Mouse (Mus musculus): ENCODE data around the gene Adam8. TPM values are rescaled to one million over a fixed set of nuclear protein-coding genes. Genes with fewer than 3 reads are reported as not detected.
A peak's percentile ranks its signal among the peaks of the same experiment; 100 is the strongest.

Gene Adam8
- polyA plus RNA-seq, 1 experiment from 2014 or later, result 0.61 TPM

DNA sequence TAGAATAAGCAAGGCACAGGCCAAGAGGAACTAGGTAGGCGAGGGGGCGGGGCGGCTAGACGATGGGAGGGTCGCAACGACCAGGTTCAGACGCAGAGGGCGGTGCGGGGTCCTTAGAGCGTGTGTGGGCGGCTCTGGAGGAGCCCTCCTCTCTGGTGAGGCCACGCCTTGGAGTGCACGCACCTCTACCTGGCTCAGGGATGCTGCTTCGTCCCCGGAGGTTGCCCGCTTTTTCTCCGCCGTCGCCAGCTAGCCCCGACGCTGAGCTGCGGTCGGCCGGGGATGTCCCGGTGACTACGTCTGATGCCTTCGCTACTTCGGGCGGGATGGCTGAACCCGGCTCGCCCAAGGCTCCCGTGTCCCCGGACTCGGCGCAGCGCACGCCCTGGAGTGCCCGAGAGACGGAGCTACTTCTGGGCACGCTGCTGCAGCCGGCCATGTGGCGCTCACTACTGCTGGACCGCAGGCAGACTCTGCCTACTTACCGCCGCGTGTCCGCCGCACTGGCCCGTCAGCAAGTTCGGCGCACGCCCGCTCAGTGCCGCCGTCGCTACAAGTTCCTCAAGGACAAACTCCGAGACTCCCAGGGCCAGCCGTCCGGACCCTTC lies 48.6 kb downstream of the Adam8 start, which contains the start of gene Utf1:
Utf1 (plus strand) TSS at position 116 of the 608 bp plus-strand sequence.
- WGBS (ENCODE audit: insufficient replicate concordance), result 2% methylated on average over 59 of the region's 59 CpGs

DNA sequence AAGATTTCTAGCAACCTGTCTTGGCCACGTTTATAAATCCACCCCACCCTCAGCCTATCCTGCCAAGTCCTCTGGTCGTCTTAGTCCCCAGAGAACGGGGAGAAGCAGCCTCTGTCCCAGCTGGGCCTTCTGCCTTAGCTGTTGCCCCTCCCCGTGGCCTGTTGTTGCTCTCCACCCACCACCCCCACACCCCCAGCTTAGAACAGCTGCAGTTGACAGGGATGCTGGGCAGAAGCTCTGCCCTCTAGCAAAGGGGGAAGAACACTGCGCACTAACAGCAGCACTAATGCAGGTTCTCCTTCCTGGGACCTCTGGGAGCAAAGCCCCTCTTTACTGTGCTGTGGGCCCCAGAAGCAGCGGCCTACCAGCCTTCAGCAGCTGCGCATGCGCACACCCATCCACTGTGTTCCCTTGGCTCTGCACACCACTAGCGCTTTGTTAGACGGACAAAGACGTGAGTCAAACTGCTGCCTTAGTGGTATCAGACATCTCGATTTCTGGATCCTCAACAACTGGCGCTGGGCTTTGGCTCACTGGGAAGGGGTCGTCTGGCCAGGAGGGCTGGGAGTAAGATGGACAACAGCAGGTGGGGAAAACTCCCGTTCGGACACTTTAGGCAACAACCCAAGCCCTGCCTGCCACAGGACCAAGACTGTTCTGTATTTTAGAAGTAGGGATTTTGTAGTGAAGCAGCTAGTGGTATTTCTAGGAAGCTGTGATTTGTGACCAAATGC lies 51.7 kb downstream of the Adam8 start:
- Histone ChIP-seq H3K4me3 (no peak overlapping the region), H3K9ac (no peak overlapping the region), H3K4me2 (no peak overlapping the region), H3K27me3 (replicated peaks) (peaks cover 79% of the 10 kb centered on the region), H3K36me3 (no peaks in the 10 kb centered on the region), H3K4me1 (peaks cover 8% of the 10 kb centered on the region), H3K9me3 (replicated peaks) (no peaks in the 10 kb centered on the region), H3K27ac (no peak overlapping the region)
- WGBS (ENCODE audit: insufficient replicate concordance), result 52% methylated on average over 16 of the region's 16 CpGs
- ATAC-seq, result no peak

More for the DNA sequence above, 48.6 kb downstream of the Adam8 start, which contains the start of gene Utf1:
- Histone ChIP-seq H3K4me3 (peak within 1 kb of the TSS; percentile 32), H3K36me3 (no peaks in the 10 kb centered on the region), H3K4me1 (peaks cover 8% of the 10 kb centered on the region), H3K9ac (no peak within 1 kb of the TSS), H3K4me2 (peak within 1 kb of the TSS; percentile 48), H3K27ac (no peak within 1 kb of the TSS), H3K27me3 (replicated peaks) (peaks cover 85% of the 10 kb centered on the region), H3K9me3 (replicated peaks) (no peaks in the 10 kb centered on the region)
- no peak for ATAC-seq

DNA sequence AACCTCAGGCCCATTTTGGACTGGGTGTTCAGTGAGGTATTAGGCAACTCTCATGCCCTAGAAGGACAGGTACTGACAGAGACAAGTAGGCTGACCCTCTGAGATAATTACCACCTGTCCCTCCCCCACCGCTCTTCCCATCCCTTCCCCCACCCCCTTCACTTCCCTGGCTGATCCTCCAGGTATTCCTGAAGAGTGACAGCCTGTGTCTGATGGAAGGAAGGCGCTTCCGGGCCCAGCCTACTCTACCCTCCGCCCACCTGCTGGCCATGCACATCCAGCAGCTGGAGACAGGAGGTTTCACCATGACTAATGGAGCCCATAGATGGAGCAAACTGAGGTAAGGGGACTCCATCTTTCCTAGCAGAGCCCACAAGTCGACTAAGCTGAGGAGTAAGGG lies 54.6 kb downstream of the Adam8 start:
- no peaks in the 10 kb centered on the region for H3K4me1 ChIP-seq
- H3K9ac ChIP-seq, result no peak overlapping the region
- H3K27ac ChIP-seq, result no peak overlapping the region
- no peak overlapping the region for H3K4me3 ChIP-seq
- H3K4me2 ChIP-seq, result no peak overlapping the region
- 39% methylated on average over 5 of the region's 5 CpGs for WGBS (ENCODE audit: insufficient replicate concordance)
- peaks cover 51% of the 10 kb centered on the region for H3K27me3 ChIP-seq (replicated peaks)
- H3K9me3 ChIP-seq (replicated peaks), result no peaks in the 10 kb centered on the region
- ATAC-seq, result no peak
- no peaks in the 10 kb centered on the region for H3K36me3 ChIP-seq

DNA sequence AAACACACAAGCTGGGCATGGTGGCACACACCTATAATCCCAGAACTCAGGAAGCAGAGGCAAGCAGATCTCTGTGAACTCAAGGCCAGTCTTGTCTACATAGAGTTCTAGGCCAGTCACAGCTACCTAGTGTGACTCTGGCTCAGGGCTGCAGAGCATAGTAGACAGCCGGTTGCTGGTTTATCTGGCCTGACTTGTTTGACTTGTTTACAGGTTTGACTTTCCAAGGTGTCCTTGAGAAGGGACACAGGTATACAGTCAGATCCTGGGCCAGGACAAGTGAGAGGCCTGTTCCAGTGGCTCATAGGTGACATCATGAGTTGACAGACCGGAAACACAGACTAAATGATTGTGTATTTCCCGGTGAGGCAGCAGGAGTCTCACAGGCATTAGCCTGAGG lies 55.2 kb downstream of the Adam8 start:
- Histone ChIP-seq H3K36me3 (no peaks in the 10 kb centered on the region), H3K27ac (no peak overlapping the region), H3K4me3 (no peak overlapping the region), H3K9ac (no peak overlapping the region), H3K4me1 (no peaks in the 10 kb centered on the region), H3K4me2 (no peak overlapping the region), H3K9me3 (replicated peaks) (no peaks in the 10 kb centered on the region), H3K27me3 (replicated peaks) (peaks cover 46% of the 10 kb centered on the region)
- ATAC-seq, result no peak
- 65% methylated on average over 3 of the region's 3 CpGs for WGBS (ENCODE audit: insufficient replicate concordance)

DNA sequence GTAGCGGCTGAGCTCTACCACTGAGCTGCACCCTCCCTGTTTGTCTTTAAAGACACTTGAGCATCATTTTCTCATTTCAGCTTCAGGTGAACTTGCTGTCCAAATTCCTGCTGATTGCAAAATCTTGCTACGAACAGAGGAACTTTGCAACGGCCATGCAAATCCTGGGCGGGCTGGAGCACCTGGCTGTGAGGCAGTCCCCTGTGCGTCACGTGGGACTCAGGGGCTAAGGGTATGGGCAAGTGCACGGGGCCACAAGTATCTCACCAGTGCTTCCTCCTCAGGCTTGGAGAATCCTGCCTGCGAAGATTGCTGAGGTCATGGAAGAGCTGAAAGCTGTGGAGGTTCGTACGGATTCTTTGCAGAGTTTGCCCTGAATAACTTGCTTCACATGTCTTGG lies 55.7 kb downstream of the Adam8 start:
- ATAC-seq, result no peak
- Histone ChIP-seq H3K4me1 (no peaks in the 10 kb centered on the region), H3K27ac (no peak overlapping the region), H3K9ac (no peak overlapping the region), H3K4me3 (no peak overlapping the region), H3K9me3 (replicated peaks) (no peaks in the 10 kb centered on the region), H3K4me2 (no peak overlapping the region), H3K36me3 (no peaks in the 10 kb centered on the region), H3K27me3 (replicated peaks) (peaks cover 46% of the 10 kb centered on the region)
- 71% methylated on average over 10 of the region's 10 CpGs for WGBS (ENCODE audit: insufficient replicate concordance)

DNA sequence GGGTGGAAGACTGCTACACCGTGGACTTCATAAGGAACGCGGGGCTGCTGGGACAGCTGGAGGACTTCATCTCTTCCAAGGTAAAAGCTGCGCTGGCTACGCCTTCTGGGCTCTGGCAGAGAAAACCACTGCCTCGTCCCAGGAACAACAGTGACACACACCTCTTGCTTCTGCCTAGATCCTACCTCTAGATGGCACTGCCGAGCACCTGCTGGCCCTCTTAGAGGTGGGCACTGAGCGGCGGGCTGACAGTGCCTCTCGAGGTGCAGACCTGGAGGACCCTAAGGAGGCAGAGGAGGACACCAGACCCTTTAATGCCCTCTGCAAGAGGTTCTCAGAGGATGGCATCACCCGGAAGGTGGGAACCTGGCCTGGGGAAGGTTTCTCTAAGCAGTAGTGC lies 61.6 kb downstream of the Adam8 start:
- WGBS (ENCODE audit: insufficient replicate concordance), result 16% methylated on average over 11 of the region's 11 CpGs
- Histone ChIP-seq H3K27ac (no peak overlapping the region), H3K9me3 (replicated peaks) (no peaks in the 10 kb centered on the region), H3K36me3 (no peaks in the 10 kb centered on the region), H3K4me2 (no peak overlapping the region), H3K4me1 (no peaks in the 10 kb centered on the region), H3K4me3 (no peak overlapping the region), H3K9ac (no peak overlapping the region), H3K27me3 (replicated peaks) (peaks cover 16% of the 10 kb centered on the region)
- 0 out of 2 replicates have a peak, but pooled peaks have one; percentile 35 for ATAC-seq

MicroRNA genes within 50 kb of the gene (microRNA counts, 519-probe panel; counts per million panel counts)
- microRNA mmu-miR-202-3p, result 582 counts per million, percentile 70 among the panel's probes with 10 or more counts
- microRNA mmu-miR-202-5p, result 582 counts per million, percentile 70 among the panel's probes with 10 or more counts

Small RNA genes within 50 kb of the gene (microRNA-seq; reads per million reads assigned to microRNA genes)
- gene Mir202, result not detected
- not detected for gene Mir7062
- not detected for gene mmu-mir-7686

Other genes with a start within 250 kb of the Adam8 start
- gene Adgra1, start 158.4 kb downstream of the Adam8 start, polyA plus RNA-seq (2016; fragmentation: Nextera tagmentation; extraction: Ambion mirVana), result 0.20 and 0.28 TPM in 2 replicates
- 0.05 TPM in 1 of 2 replicates, not detected in the other for gene Kndc1, start 97.9 kb downstream of the Adam8 start, polyA plus RNA-seq (2016; fragmentation: Nextera tagmentation; extraction: Ambion mirVana)
- not detected in 2 replicates for gene Utf1, start 48.8 kb downstream of the Adam8 start, polyA plus RNA-seq (2016; fragmentation: Nextera tagmentation; extraction: Ambion mirVana)
- not detected in 2 replicates for gene 6430531B16Rik, start 13.8 kb downstream of the Adam8 start, polyA plus RNA-seq (2016; fragmentation: Nextera tagmentation; extraction: Ambion mirVana)
- 28.7 and 29.6 TPM in 2 replicates for gene Zfp511, start 43.8 kb upstream of the Adam8 start, polyA plus RNA-seq (2016; fragmentation: Nextera tagmentation; extraction: Ambion mirVana)
- 36.6 and 38.3 TPM in 2 replicates for gene Tubgcp2, start 44.1 kb upstream of the Adam8 start, polyA plus RNA-seq (2016; fragmentation: Nextera tagmentation; extraction: Ambion mirVana)
- not detected in 2 replicates for gene Msx3, start 56.5 kb upstream of the Adam8 start, polyA plus RNA-seq (2016; fragmentation: Nextera tagmentation; extraction: Ambion mirVana)
- gene Caly, start 90.0 kb upstream of the Adam8 start, polyA plus RNA-seq (2016; fragmentation: Nextera tagmentation; extraction: Ambion mirVana), result 0.33 and 0.38 TPM in 2 replicates
- gene Prap1, start 100.8 kb upstream of the Adam8 start, polyA plus RNA-seq (2016; fragmentation: Nextera tagmentation; extraction: Ambion mirVana), result not detected in 2 replicates
- 7.4 and 7.6 TPM in 2 replicates for gene Fuom, start 109.9 kb upstream of the Adam8 start, polyA plus RNA-seq (2016; fragmentation: Nextera tagmentation; extraction: Ambion mirVana)
- gene Paox, start 123.2 kb upstream of the Adam8 start, polyA plus RNA-seq (2016; fragmentation: Nextera tagmentation; extraction: Ambion mirVana), result 11.0 and 11.5 TPM in 2 replicates
- 78.4 and 78.7 TPM in 2 replicates for gene Echs1, start 123.9 kb upstream of the Adam8 start, polyA plus RNA-seq (2016; fragmentation: Nextera tagmentation; extraction: Ambion mirVana)
- 25.4 and 25.6 TPM in 2 replicates for gene Mtg1, start 145.0 kb upstream of the Adam8 start, polyA plus RNA-seq (2016; fragmentation: Nextera tagmentation; extraction: Ambion mirVana)
- 0.04 TPM in 1 of 2 replicates, not detected in the other for gene Sprn, start 162.3 kb upstream of the Adam8 start, polyA plus RNA-seq (2016; fragmentation: Nextera tagmentation; extraction: Ambion mirVana)
- gene Olfr522, start 172.2 kb upstream of the Adam8 start, polyA plus RNA-seq (2016; fragmentation: Nextera tagmentation; extraction: Ambion mirVana), result not detected in 2 replicates
- gene Olfr523, start 180.7 kb upstream of the Adam8 start, polyA plus RNA-seq (2016; fragmentation: Nextera tagmentation; extraction: Ambion mirVana), result not detected in 2 replicates
- not detected in 2 replicates for gene Olfr524, start 213.4 kb upstream of the Adam8 start, polyA plus RNA-seq (2016; fragmentation: Nextera tagmentation; extraction: Ambion mirVana)
- 0.08 TPM in 1 of 2 replicates, not detected in the other for gene Cd163l1, start 225.7 kb upstream of the Adam8 start, polyA plus RNA-seq (2016; fragmentation: Nextera tagmentation; extraction: Ambion mirVana)